Mouse (Mus musculus) stomach, postnatal 0 days (tissue): ENCODE data around the gene Sec11a. TPM values are rescaled to one million over a fixed set of nuclear protein-coding genes. Genes with fewer than 3 reads are reported as not detected.

ENCODE experiments used
- ATAC-seq: fragments of 200-750 bp; cut with Nextera tagmentation; 2 replicates; pipeline ENCODE4 v1.8.0; 2017; ENCODE audit not compliant: low FRiP score, low TSS enrichment
- DNase-seq: peaks from one replicate; pipeline ENCODE4 v3.0.0-alpha.2; 2016; ENCODE audit warnings: low spot score
- H3K27ac ChIP-seq: fragments of 300-500 bp; sonication (generic); replicated peaks from 2 replicates; pipeline ENCODE4 v1.5.1; 2014; ENCODE audit warnings: mild to moderate bottlenecking, control low read depth
- H3K27me3 ChIP-seq: fragments of 300-500 bp; sonication (generic); 2 replicates; pipeline ENCODE4 v1.6.1; 2014; ENCODE audit warnings: low read length; ENCODE audit not compliant: control insufficient read depth, insufficient read depth
- H3K36me3 ChIP-seq: fragments of 300-500 bp; sonication (generic); 2 replicates; pipeline ENCODE4 v1.6.1; 2014; ENCODE audit warnings: low read length, mixed read lengths; ENCODE audit not compliant: control insufficient read depth, insufficient read depth
- H3K4me1 ChIP-seq: fragments of 300-500 bp; sonication (generic); replicated peaks from 2 replicates; pipeline ENCODE4 v1.6.1; 2014; ENCODE audit warnings: antibody characterized with exemption; ENCODE audit not compliant: control insufficient read depth, insufficient read depth
- H3K4me2 ChIP-seq: fragments of 300-500 bp; sonication (generic); replicated peaks from 2 replicates; pipeline ENCODE4 v1.6.1; 2014; ENCODE audit warnings: low read depth, mild to moderate bottlenecking, control low read depth, moderate library complexity
- H3K4me3 ChIP-seq: fragments of 300-500 bp; sonication (generic); 2 replicates; pipeline ENCODE4 v1.5.1; 2014; ENCODE audit warnings: low read depth, low read length, control low read depth
- H3K9ac ChIP-seq: fragments of 300-500 bp; sonication (generic); 2 replicates; pipeline ENCODE4 v1.6.1; 2014; ENCODE audit warnings: mild to moderate bottlenecking, low read length, control low read depth, mixed read lengths
- H3K9me3 ChIP-seq: fragments of 300-500 bp; sonication (generic); 2 replicates; pipeline ENCODE4 v1.6.1; 2016; ENCODE audit warnings: low read length; ENCODE audit not compliant: control insufficient read depth
- CTCF ChIP-seq: IDR thresholded peaks from 2 replicates; pipeline ENCODE4 v1.5.1; 2016; ENCODE audit warnings: antibody characterized with exemption, low read depth, mild to moderate bottlenecking, moderate library complexity
- EP300 ChIP-seq: optimal IDR thresholded peaks from 2 replicates; pipeline ENCODE3; 2016; ENCODE audit warnings: antibody characterized with exemption
- WGBS: fragments of 180-500 bp; shearing (Covaris S2); extraction: QIAGEN DNeasy Blood & Tissue Kit; methylation state at CpG from one replicate; pipeline ENCODE4 v1.1.7; 2014; 5-methylcytosine and 5-hydroxymethylcytosine counted together
- polyA plus RNA-seq: library from polyadenylated mRNA; unstranded; fragments of >200 nt; fragmentation: Nextera tagmentation; extraction: Ambion mirVana; gene quantifications from 2 replicates; pipeline ENCODE4 v1.2.1, GENCODE M21; 2015

Gene Sec11a
- polyA plus RNA-seq, 1 experiment from 2014 or later = 167 TPM

DNA sequence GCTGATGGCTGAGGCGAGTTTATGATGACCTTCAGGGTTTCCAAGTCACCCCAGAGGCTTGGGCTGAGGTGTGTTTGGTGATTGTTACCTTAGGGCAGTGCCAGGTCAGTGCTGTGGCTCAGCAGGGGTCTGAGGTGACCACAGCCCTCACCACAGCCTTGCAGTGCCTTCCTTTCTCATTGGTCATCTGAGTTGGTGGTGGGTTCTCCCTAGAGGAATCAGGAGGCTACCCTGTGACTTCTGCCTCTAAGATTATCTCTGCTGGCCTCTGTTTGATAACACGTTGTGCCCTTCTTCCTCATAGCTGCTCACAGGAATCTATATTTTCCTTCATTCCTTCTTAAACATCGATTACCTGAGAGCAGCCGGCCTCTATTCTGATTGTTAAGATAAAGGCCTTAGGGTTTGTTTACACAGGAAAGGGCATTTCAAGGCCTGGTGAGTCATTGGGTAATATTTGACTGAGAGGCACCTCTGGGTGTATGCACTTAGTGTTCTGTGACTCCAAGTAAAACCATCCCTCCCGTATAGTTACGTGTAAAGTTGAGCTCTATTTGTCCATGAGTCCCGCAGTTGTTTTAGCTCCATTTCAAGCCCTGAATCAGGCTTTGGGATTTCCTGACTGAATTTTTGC is 80.9 kb downstream of the Sec11a start:
- Histone ChIP-seq H3K27me3 (no peaks in the 10 kb centered on the region), H3K4me3 (no peak overlapping the region), H3K9me3 (no peaks in the 10 kb centered on the region), H3K36me3 (no peaks in the 10 kb centered on the region; the same call in 1 of the 2 replicates), H3K9ac (no peak overlapping the region), H3K27ac (peak overlapping the region; percentile 67; the same call in 1 of the 2 replicates), H3K4me1 (no peaks in the 10 kb centered on the region; the same call in 1 of the 2 replicates), H3K4me2 (no peak overlapping the region)
- DNase-seq = peak; percentile 57
- peak; percentile 95 for ATAC-seq
- WGBS = 39% methylated on average over 7 of the region's 7 CpGs
- no peak for TF ChIP-seq CTCF
- no peak for TF ChIP-seq EP300

- TF ChIP-seq CTCF (no peak), EP300 (no peak)
- Histone ChIP-seq H3K27ac (peak overlapping the region; percentile 41), H3K27me3 (no peaks in the 10 kb centered on the region), H3K4me2 (no peak overlapping the region), H3K9me3 (no peaks in the 10 kb centered on the region), H3K4me1 (no peaks in the 10 kb centered on the region; the same call in 1 of the 2 replicates), H3K4me3 (no peak overlapping the region), H3K9ac (no peak overlapping the region), H3K36me3 (no peaks in the 10 kb centered on the region; the same call in 1 of the 2 replicates)
- WGBS = 76% methylated on average over 7 of the region's 7 CpGs
- ATAC-seq = no peak
- DNase-seq = no peak
These were observed 82.1 kb downstream of the Sec11a start for GRCm38 (mm10) chr7:80865521-80865920.

GRCm38 (mm10) chr7:80864831-80865230 is 82.7 kb downstream of the Sec11a start:
- H3K4me3 ChIP-seq = no peak overlapping the region
- no peak overlapping the region for H3K9ac ChIP-seq
- no peaks in the 10 kb centered on the region for H3K27me3 ChIP-seq
- no peaks in the 10 kb centered on the region; the same call in 1 of the 2 replicates for H3K36me3 ChIP-seq
- no peak for DNase-seq
- 70% methylated on average over 8 of the region's 8 CpGs for WGBS
- peak overlapping the region; percentile 41 for H3K27ac ChIP-seq
- no peak for ATAC-seq
- H3K9me3 ChIP-seq = no peaks in the 10 kb centered on the region
- TF ChIP-seq CTCF = no peak
- no peak for TF ChIP-seq EP300
- no peak overlapping the region for H3K4me2 ChIP-seq
- H3K4me1 ChIP-seq = no peaks in the 10 kb centered on the region; the same call in 1 of the 2 replicates

DNA sequence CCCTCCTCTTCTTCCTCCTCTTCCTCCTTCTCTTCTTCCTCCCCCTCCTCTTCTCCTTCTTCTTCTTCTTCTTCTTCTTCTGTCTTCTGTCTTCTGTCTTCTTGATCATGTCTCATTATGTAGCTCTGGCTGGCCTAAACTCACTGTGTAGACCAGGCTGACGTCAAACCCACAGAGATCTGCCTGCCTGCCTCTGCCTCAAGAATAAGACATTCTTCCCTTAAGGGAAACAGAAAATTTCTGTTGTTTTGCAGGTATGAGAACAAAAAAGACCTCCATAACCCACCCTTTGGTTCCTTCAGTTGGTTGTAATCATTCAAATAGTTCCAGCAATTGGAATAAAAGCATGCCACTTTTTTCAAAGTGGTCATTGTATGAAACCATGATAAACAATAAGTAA is 83.4 kb downstream of the Sec11a start:
- WGBS = 68% methylated on average over 1 of the region's 1 CpGs
- no peak for ATAC-seq
- no peak for TF ChIP-seq CTCF
- no peak for TF ChIP-seq EP300
- H3K27ac ChIP-seq = no peak overlapping the region
- H3K4me1 ChIP-seq = no peaks in the 10 kb centered on the region; the same call in 1 of the 2 replicates
- no peaks in the 10 kb centered on the region for H3K27me3 ChIP-seq
- H3K9me3 ChIP-seq = no peaks in the 10 kb centered on the region
- H3K4me3 ChIP-seq = no peak overlapping the region
- H3K36me3 ChIP-seq = no peaks in the 10 kb centered on the region; the same call in 1 of the 2 replicates
- no peak overlapping the region for H3K9ac ChIP-seq
- DNase-seq = no peak
- H3K4me2 ChIP-seq = no peak overlapping the region

DNA sequence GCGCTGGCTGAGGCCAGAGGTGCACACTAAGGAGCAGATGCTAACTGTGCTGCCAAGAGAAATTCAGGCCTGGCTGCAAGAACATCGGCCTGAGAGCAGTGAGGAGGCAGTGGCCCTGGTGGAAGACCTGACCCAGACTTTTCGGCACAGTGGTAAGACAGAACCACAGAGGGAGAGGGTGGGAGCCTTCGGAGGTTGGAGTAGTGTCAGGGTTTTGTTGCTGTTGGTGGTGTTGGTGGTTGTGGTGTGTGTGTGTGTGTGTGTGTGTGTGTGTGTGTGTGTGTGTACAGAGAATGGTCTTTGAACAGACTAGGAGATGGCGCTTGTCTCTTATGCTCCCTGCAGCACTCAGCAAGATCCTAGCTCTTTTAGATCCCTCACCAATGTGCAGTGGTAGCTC is 84.1 kb downstream of the Sec11a start:
- Histone ChIP-seq H3K9ac (no peak overlapping the region; the same call in 1 of the 2 replicates), H3K4me2 (no peak overlapping the region), H3K36me3 (no peaks in the 10 kb centered on the region; the same call in 1 of the 2 replicates), H3K27ac (no peak overlapping the region), H3K4me3 (no peak overlapping the region), H3K9me3 (no peaks in the 10 kb centered on the region), H3K4me1 (no peaks in the 10 kb centered on the region; the same call in 1 of the 2 replicates), H3K27me3 (no peaks in the 10 kb centered on the region)
- TF ChIP-seq EP300 (no peak), CTCF (no peak)
- DNase-seq (no peak), ATAC-seq (no peak)
- 81% methylated on average over 5 of the region's 5 CpGs for WGBS

GRCm38 (mm10) chr7:80862475-80862874 is 85.1 kb downstream of the Sec11a start:
- Histone ChIP-seq H3K4me2 (no peak overlapping the region), H3K27me3 (no peaks in the 10 kb centered on the region), H3K4me3 (no peak overlapping the region), H3K27ac (no peak overlapping the region), H3K9ac (no peak overlapping the region), H3K4me1 (no peaks in the 10 kb centered on the region; the same call in 1 of the 2 replicates), H3K9me3 (no peaks in the 10 kb centered on the region), H3K36me3 (no peaks in the 10 kb centered on the region; the same call in 1 of the 2 replicates)
- ATAC-seq (no peak), DNase-seq (no peak)
- 90% methylated on average over 2 of the region's 2 CpGs for WGBS
- TF ChIP-seq CTCF (no peak), EP300 (no peak)
